Mouse (Mus musculus) G1E (cell line): ENCODE measurements around the gene Peak1. TPM values are rescaled to one million over a fixed set of nuclear protein-coding genes. Genes with fewer than 3 reads are reported as not detected.

Source experiments
- ATAC-seq: 2 replicates; pipeline ENCODE4 v1.8.0; 2016; ENCODE audit warnings: mild to moderate bottlenecking; ENCODE audit not compliant: insufficient number of reproducible peaks, poor library complexity, low FRiP score, severe bottlenecking; ENCODE audit errors: extremely low read depth
- DNase-seq: peaks from one replicate; pipeline ENCODE4 v3.0.0; 2012; ENCODE audit warnings: low spot score
- H3K27me3 ChIP-seq: 2 replicates; pipeline ENCODE4 v1.6.1; 2012; ENCODE audit warnings: mild to moderate bottlenecking, low read length, inconsistent platforms; ENCODE audit not compliant: insufficient read depth
- H3K36me3 ChIP-seq: replicated peaks from 2 replicates; pipeline ENCODE3; 2012; ENCODE audit warnings: mild to moderate bottlenecking, inconsistent platforms
- H3K4me1 ChIP-seq: 2 replicates; pipeline ENCODE4 v1.6.1; 2012; ENCODE audit warnings: low read depth, low read length, inconsistent platforms, mixed read lengths; ENCODE audit not compliant: insufficient read depth
- H3K4me3 ChIP-seq: 2 replicates; pipeline ENCODE4 v1.5.1; 2012; ENCODE audit warnings: low read depth, mild to moderate bottlenecking, inconsistent platforms, low read length, moderate library complexity, mixed read lengths
- H3K9me3 ChIP-seq: replicated peaks from 2 replicates; pipeline ENCODE4 v1.6.1; 2012; ENCODE audit warnings: inconsistent platforms
- CTCF ChIP-seq: IDR thresholded peaks from 2 replicates; pipeline ENCODE4 v1.5.1; 2012; ENCODE audit warnings: low read depth, low read length, inconsistent platforms, mixed read lengths
- GATA1 ChIP-seq: IDR thresholded peaks from 2 replicates; pipeline ENCODE4 v1.6.1; 2012; ENCODE audit warnings: borderline replicate concordance, low read length, inconsistent platforms, mixed read lengths
- GATA2 ChIP-seq: IDR thresholded peaks from 2 replicates; pipeline ENCODE4 v1.6.1; 2012; ENCODE audit warnings: low read depth, low read length, inconsistent platforms, borderline replicate concordance
- POLR2AphosphoS5 ChIP-seq: IDR thresholded peaks from 2 replicates; pipeline ENCODE4 v1.6.1; 2012; ENCODE audit warnings: low read depth, low read length, inconsistent platforms; ENCODE audit not compliant: insufficient replicate concordance
- TAL1 ChIP-seq: conservative IDR thresholded peaks from 2 replicates; pipeline ENCODE4 v1.6.1; 2012; ENCODE audit warnings: low read depth, low read length, inconsistent platforms, mixed read lengths
- polyA plus RNA-seq: library from polyadenylated mRNA; stranded (reverse); fragments of >175 nt; gene quantifications from 2 replicates; pipeline ENCODE4 v1.2.3, GENCODE M21; 2012
- total RNA-seq, 2 experiments: library from RNA; stranded (forward) in 1 of 2; stranded (reverse) in 1 of 2; fragments of 200-1000 nt in 1 of 2; fragments of >200 nt in 1 of 2; fragmentation: Nextera tagmentation in 1 of 2; gene quantifications; 2 replicates each; pipeline ENCODE4 v1.2.3; 2014 to 2017

Peak1 gene
- total and polyA plus RNA-seq, 3 experiments: 3.1 to 22.5 (median 11.6) TPM

GRCm38 (mm10) chr9:56271326-56272246 lies 146.3 kb downstream of the Peak1 start:
- DNase-seq: no peak
- no peaks in the 10 kb centered on the region for H3K27me3 ChIP-seq
- no peaks in the 10 kb centered on the region for H3K4me1 ChIP-seq
- H3K4me3 ChIP-seq: no peak overlapping the region
- TF ChIP-seq POLR2AphosphoS5: no peak
- no peak for TF ChIP-seq GATA2
- TF ChIP-seq GATA1: no peak
- no peak for TF ChIP-seq TAL1
- no peak for TF ChIP-seq CTCF
- no peaks in the 10 kb centered on the region for H3K9me3 ChIP-seq
- no peak for ATAC-seq
- H3K36me3 ChIP-seq: no peaks in the 10 kb centered on the region

- no peak for TF ChIP-seq CTCF
- TF ChIP-seq GATA2: no peak
- TF ChIP-seq TAL1: no peak
- no peak for TF ChIP-seq GATA1
- no peak for TF ChIP-seq POLR2AphosphoS5
- Histone ChIP-seq H3K36me3 (no peaks in the 10 kb centered on the region), H3K27me3 (no peaks in the 10 kb centered on the region), H3K9me3 (no peaks in the 10 kb centered on the region), H3K4me1 (no peaks in the 10 kb centered on the region), H3K4me3 (no peak overlapping the region)
- ATAC-seq (no peak), DNase-seq (no peak)
Measured at GRCm38 (mm10) chr9:56269101-56269500, 148.8 kb downstream of the Peak1 start.

GRCm38 (mm10) chr9:56266200-56266815 lies 151.6 kb downstream of the Peak1 start:
- ATAC-seq (no peak), DNase-seq (no peak)
- TF ChIP-seq POLR2AphosphoS5 (no peak), CTCF (no peak), GATA1 (no peak), TAL1 (no peak), GATA2 (no peak)
- no peaks in the 10 kb centered on the region for H3K9me3 ChIP-seq
- H3K27me3 ChIP-seq: no peaks in the 10 kb centered on the region
- H3K4me1 ChIP-seq: 0 out of 2 replicates have a peak, but pooled peaks cover 2% of the 10 kb centered on the region
- no peak overlapping the region for H3K4me3 ChIP-seq
- peaks cover 4% of the 10 kb centered on the region for H3K36me3 ChIP-seq

GRCm38 (mm10) chr9:56265460-56266199 lies 152.2 kb downstream of the Peak1 start:
- Histone ChIP-seq H3K9me3 (no peaks in the 10 kb centered on the region), H3K4me1 (0 out of 2 replicates have a peak, but pooled peaks cover 2% of the 10 kb centered on the region), H3K36me3 (peaks cover 9% of the 10 kb centered on the region), H3K4me3 (no peak overlapping the region), H3K27me3 (no peaks in the 10 kb centered on the region)
- no peak for DNase-seq
- TF ChIP-seq TAL1 (no peak), GATA2 (no peak)
- ATAC-seq: no peak

- Histone ChIP-seq H3K9me3 (peaks cover 5% of the 10 kb centered on the region), H3K36me3 (peaks cover 12% of the 10 kb centered on the region), H3K27me3 (no peaks in the 10 kb centered on the region), H3K4me1 (0 out of 2 replicates have a peak, but pooled peaks cover 2% of the 10 kb centered on the region), H3K4me3 (no peak overlapping the region)
- no peak for ATAC-seq
- TF ChIP-seq TAL1 (no peak), GATA1 (no peak), GATA2 (no peak), POLR2AphosphoS5 (no peak), CTCF (no peak)
- DNase-seq: no peak
Measured at GRCm38 (mm10) chr9:56265022-56265360, 152.9 kb downstream of the Peak1 start.

GRCm38 (mm10) chr9:56264308-56265021 lies 153.4 kb downstream of the Peak1 start:
- Histone ChIP-seq H3K4me1 (0 out of 2 replicates have a peak, but pooled peaks cover 2% of the 10 kb centered on the region), H3K4me3 (no peak overlapping the region), H3K36me3 (peaks cover 18% of the 10 kb centered on the region), H3K27me3 (no peaks in the 10 kb centered on the region), H3K9me3 (peaks cover 5% of the 10 kb centered on the region)
- peak; percentile 40; the same call in 1 of the 2 replicates for ATAC-seq
- DNase-seq: no peak
- no peak for TF ChIP-seq POLR2AphosphoS5
- TF ChIP-seq CTCF: no peak
- no peak for TF ChIP-seq GATA2
- TF ChIP-seq TAL1: no peak
- TF ChIP-seq GATA1: no peak
